Mouse (Mus musculus) central nervous system, embryonic 18 days (tissue): ENCODE results near the gene Olfr495. TPM values are rescaled to one million over a fixed set of nuclear protein-coding genes. Genes with fewer than 3 reads are reported as not detected.

Experiments used
- polyA plus RNA-seq: library from polyadenylated mRNA; depleted of rRNA; stranded (reverse); fragments of >200 nt; gene quantifications from 2 replicates; pipeline ENCODE4 v1.2.3, GENCODE M21; 2012; rRNA removed

Gene Olfr495
- not detected in 2 replicates for polyA plus RNA-seq

DNA sequence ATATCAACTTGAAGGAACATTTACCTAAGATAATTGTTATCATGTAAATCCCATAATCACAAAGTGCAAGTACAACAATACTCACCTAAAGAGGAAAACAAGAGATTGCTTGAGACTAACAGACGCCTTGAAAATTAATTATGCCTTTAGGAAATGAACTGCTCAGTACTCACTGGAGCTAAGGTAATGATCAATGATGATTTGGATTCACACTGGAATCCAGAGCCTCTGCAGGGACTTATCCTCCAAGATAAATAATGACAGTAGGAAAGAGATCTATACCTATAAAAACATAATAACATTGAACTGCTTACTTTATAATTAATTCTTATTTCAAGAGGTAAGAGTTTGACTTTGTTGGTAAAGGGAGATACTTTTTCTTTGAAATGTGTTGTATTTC is at the start of gene Olfr495:
TSS of gene Olfr495 (plus strand) at position 301 of the 400 bp plus-strand sequence.

GRCm38 (mm10) chr7:108346879-108347278 is 46.1 kb upstream of the Olfr495 start, which contains the start of gene Olfr493:
Gene Olfr493 (minus strand): TSS chr7:108346979.

GRCm38 (mm10) chr7:108365035-108365434 is 27.9 kb upstream of the Olfr495 start, which contains the start of gene Olfr494:
Gene Olfr494 (plus strand): TSS chr7:108365335.

DNA sequence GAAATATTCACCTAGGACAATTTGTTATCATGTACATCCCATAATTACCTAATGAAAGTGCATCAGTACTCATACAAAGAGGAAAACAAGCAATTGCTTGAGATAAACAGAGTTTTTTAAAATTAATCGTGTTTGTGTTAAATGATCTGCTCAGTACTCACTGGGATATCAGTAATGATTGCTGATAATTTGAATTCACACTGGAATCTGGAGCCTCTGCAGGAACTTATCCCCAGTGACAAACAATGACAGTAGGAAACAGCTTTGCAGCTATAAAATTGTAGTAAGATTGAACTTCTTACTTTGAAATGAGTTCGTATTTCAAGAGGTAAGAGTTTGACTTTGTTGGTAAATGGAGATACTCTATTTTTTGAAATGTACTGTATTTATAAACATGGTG is 27.2 kb downstream of the Olfr495 start, which contains the start of gene Olfr497:
TSS of gene Olfr497 (plus strand) at position 301 of the 400 bp plus-strand sequence.

Other genes starting within 250 kb of the Olfr495 start
- not detected in 2 replicates for gene Olfr485, start 233.3 kb upstream of the Olfr495 start, polyA plus RNA-seq
- gene Olfr486, start 220.4 kb upstream of the Olfr495 start, polyA plus RNA-seq: not detected in 2 replicates
- gene Olfr487, start 178.5 kb upstream of the Olfr495 start, polyA plus RNA-seq: not detected in 2 replicates
- not detected in 2 replicates for gene Olfr488, start 134.8 kb upstream of the Olfr495 start, polyA plus RNA-seq
- not detected in 2 replicates for gene Olfr490, start 104.2 kb upstream of the Olfr495 start, polyA plus RNA-seq
- not detected in 2 replicates for gene Olfr491, start 79.7 kb upstream of the Olfr495 start, polyA plus RNA-seq
- gene Olfr492, start 69.5 kb upstream of the Olfr495 start, polyA plus RNA-seq: not detected in 2 replicates
- gene Olfr493, start 46.2 kb upstream of the Olfr495 start, polyA plus RNA-seq: not detected in 2 replicates
- not detected in 2 replicates for gene Olfr494, start 27.8 kb upstream of the Olfr495 start, polyA plus RNA-seq
- not detected in 2 replicates for gene Olfr497, start 27.3 kb downstream of the Olfr495 start, polyA plus RNA-seq
- gene Olfr498, start 72.2 kb downstream of the Olfr495 start, polyA plus RNA-seq: not detected in 2 replicates
- not detected in 2 replicates for gene Olfr502, start 131.9 kb downstream of the Olfr495 start, polyA plus RNA-seq
- gene Olfr503, start 151.4 kb downstream of the Olfr495 start, polyA plus RNA-seq: not detected in 2 replicates
- gene Olfr504, start 172.6 kb downstream of the Olfr495 start, polyA plus RNA-seq: not detected in 2 replicates
- gene Olfr506, start 217.6 kb downstream of the Olfr495 start, polyA plus RNA-seq: not detected in 2 replicates
- gene Olfr507, start 228.6 kb downstream of the Olfr495 start, polyA plus RNA-seq: not detected in 2 replicates
- gene Olfr508, start 236.8 kb downstream of the Olfr495 start, polyA plus RNA-seq: not detected in 2 replicates